Mouse (Mus musculus) adrenal gland, adult 10 weeks (tissue): ENCODE measurements around the gene Pcsk6. TPM values are rescaled to one million over a fixed set of nuclear protein-coding genes. Genes with fewer than 3 reads are reported as not detected.

Experiments
- polyA plus RNA-seq: library from polyadenylated mRNA; stranded (reverse); fragments of 350-450 nt; fragmentation: Illumina TruSeq; extraction: RNeasy Lipid Tissue Mini Kit (QIAGEN cat#74804); gene quantifications from one replicate; pipeline ENCODE4 v1.2.3, GENCODE M21; 2014; ENCODE audit warnings: low read depth, low replicate concordance

Gene Pcsk6
- 3.6 TPM for polyA plus RNA-seq

DNA sequence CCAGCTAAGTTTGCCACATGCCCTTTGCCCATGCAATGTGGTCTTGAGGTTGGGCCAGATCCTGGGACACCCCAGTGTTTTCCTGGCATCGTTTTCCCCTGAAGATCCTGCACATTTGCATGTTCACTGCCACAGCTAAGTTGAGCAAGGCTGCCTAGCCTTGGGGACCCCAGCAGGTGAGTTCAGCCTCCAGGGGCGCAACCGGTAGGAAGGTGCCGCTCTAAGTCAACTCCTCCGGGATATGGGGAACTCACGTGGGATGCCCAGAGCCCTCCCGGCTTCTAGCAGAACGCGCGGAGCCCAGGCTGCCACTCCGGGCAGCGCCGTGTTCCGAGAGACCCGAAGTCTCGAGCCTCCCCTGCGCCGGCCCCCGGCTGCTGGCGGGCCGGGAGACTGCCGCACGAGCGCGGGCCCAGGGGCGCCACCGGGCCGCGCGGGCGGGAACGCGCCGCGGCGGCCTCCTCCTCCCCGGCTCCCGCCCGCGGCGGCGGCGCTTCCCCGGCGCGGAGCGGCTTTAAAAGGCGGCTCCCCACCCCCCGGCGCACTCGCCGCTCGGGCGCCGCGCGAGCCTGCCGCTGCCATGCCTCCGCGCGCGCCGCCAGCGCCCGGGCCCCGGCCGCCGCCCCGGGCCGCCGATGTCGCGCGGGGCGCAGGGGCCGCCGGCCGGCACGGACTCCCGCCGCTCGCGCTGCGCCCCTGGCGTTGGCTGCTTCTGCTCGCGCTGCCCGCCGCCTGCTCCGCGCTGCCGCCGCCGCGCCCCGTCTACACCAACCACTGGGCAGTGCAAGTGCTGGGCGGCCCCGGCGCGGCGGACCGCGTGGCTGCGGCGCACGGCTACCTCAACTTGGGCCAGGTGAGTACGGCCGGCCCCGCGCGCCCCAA lies at the start of gene Pcsk6:
Gene Pcsk6, plus strand, starts transcription at position 144 of the 882 bp plus-strand sequence.

DNA sequence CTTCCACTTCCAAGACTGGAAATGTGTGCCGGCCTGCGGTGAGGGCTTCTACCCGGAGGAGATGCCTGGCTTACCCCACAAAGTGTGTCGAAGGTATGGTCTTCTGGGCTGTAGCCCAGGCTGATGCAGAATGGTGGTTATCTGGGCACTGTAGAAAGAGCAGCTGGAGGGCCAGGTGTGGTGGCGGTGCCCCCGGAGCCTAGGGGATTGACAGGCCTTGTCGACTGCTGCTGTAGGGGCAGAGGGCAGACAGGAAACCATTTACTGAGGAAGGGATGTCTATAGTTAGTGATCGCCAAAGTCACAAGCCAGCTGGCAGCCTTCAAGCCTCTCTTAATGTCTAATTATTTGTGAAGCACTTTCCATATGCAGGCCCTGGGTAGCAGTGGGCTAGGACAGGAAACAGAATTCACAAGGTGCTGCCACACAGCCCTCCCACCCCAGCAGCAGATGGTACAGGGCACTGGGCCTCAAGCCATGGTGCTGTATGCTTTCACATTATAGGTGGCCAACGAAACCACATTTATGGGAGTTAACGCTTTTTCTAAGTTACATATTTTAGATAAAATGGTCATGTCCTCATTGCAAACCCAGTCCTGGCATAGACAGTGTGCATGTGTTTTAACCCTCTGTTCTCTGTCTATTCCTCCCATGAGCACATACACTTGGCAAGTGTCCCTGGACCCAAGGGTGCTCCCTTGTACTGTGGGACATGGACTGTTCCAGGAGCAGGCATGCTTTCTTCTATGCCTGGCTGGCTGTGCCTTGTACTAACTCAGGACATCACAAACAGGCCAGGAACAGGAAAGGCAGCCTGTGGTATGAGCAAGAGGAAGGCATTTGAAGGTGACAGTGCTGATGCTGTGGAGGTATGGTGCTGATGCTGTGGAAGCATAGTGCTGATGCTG lies 182.3 kb downstream of the Pcsk6 start, which contains the start of gene Gm45213:
Gene Gm45213, plus strand, starts transcription at position 51 of the 908 bp plus-strand sequence.

DNA sequence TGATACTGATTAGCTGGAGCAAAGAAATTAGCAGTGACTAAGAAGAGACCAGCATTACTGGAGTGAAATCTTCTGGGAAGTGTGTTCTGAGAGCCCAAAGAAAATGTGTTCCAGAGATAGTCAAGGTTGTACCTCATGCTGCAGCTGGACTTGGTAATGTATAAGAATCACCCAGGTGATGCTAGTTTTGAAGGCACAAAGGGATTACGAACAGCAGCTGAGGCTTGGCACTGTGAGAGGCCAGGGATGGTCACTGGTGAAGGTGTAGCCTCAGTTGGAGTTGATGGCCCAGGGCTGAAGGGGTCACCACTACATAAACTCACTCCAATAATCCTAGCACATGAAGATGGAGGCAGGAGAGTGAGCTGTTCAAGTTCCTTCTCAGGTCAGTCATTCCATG lies 197.2 kb downstream of the Pcsk6 start, which contains the start of gene Snrpa1:
Gene Snrpa1, plus strand, starts transcription at position 301 of the 400 bp plus-strand sequence.

DNA sequence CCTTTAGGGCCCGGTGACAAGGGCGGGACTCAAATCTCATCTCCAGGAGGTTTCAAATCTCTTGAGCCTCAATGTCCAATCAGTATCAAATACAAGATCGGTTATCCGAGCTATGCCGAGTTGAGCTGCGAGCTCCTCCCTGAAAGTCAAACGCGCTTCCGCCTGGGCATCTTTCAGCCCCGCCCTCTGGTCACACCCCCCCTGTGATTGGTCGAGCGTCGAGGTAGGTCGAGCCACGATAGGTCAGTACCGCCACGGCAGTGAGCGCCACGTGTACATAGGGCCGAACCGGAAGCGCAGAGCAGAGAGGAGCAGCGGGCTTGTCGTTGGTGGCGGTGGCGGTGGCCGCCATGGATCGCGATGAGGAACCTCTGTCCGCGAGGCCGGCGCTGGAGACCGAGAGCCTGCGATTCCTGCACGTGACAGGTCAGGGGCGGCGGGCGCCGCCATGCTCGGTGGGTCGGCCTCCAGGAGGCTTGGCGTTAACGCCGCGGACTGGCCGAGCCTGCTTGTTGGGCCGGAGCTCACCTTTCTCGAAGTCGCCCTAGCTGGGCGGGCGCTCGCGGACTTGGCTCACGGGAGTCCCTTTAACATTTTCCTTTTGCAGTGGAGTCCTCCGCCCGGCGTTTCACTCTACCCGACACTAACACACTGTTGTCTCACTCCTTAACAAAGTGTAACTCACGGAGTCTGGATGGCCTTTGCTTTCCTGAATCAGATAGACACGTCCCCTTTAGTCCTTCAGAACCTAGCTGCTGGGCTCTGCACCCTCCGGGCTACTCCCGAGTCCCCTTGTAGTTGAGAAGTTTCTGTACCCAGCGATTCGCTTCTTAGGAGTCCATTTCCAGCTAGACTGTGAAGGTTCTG lies 218.1 kb downstream of the Pcsk6 start, which contains the start of gene Selenos:
Gene Selenos, plus strand, starts transcription at position 286 of the 867 bp plus-strand sequence.

Other genes with a start within 250 kb of the Pcsk6 start
- gene Tarsl2, start 216.8 kb upstream of the Pcsk6 start, polyA plus RNA-seq = 42.4 TPM
- 17.5 TPM for gene Tm2d3, start 170.6 kb upstream of the Pcsk6 start, polyA plus RNA-seq
- not detected for gene Gm45213, start 181.9 kb downstream of the Pcsk6 start, polyA plus RNA-seq
- 40.4 TPM for gene Snrpa1, start 197.3 kb downstream of the Pcsk6 start, polyA plus RNA-seq
- gene Selenos, start 217.9 kb downstream of the Pcsk6 start, polyA plus RNA-seq = 146 TPM
- 12.2 TPM for gene Chsy1, start 247.8 kb downstream of the Pcsk6 start, polyA plus RNA-seq